Mouse (Mus musculus) cerebellum, postnatal 25 days (tissue): ENCODE measurements around the gene Mis18bp1.
"Not testable (repeated sequence)": the region's sequence is repeated elsewhere in the genome, so short reads cannot be mapped to it uniquely, and the experiment has no call there.

Source experiments
- DNase-seq, 2 experiments: peaks; one replicate each; pipeline ENCODE4 v3.0.0; 2021; ENCODE audit warnings: mixed read lengths in 2 of 2

Gene Mis18bp1

GRCm38 (mm10) chr12:65172021-65172951 is at the start of gene Mis18bp1:
Mis18bp1 (minus strand) TSS chr12:65172604.
- DNase-seq: peak; percentile 94 to 96

GRCm38 (mm10) chr12:65216404-65216840 is 44.0 kb upstream of the Mis18bp1 start:
- DNase-seq: no peak

GRCm38 (mm10) chr12:65206431-65206830 is 34.0 kb upstream of the Mis18bp1 start:
- DNase-seq: no peak

GRCm38 (mm10) chr12:65201812-65202211 is 29.4 kb upstream of the Mis18bp1 start:
- DNase-seq: peak in 1 of 2 experiments; percentile 21

DNA sequence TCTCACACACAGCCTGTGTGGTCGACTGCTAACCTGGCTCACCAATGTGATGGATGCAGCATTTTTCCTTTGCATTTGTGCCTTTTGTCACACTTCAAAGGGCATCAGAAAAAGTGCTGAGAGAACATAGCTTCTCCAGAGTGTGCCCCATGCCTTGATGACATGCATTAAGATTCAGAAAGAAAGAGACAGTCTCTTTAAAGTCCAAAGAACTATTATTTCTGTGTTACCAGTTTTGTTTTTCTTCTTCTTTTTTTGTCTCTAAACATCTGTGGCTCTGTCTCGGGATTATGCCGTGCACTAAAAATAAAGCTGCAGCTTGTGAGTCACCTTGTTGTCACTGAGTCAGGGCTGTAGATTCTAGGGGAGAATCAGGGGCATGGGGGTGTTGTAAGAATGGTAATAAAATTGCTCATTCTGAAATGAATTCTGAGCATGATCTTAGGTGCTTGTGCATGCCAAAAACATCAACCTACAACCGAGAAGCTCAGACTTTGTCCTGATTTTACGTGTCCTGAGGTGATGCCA is 21.7 kb upstream of the Mis18bp1 start:
- DNase-seq: no peak

DNA sequence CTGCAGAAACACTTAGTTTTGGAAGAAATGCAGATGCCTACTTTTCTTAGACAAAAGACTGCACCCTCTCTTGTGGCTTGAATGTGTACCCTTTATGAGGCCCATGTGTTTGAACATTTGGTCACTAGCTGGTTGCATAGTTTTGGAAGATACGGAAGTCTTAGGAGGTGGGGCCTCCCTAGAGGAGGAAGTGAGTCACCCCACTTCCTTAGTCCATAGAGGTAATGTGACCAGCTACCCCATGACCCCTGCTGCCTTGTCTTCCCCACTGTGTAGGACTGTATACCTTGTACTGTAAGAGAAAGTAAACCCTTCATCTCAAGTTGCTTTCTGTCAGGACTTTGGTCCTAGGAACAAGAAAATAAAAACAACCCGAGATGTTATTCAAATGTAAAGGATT is 16.8 kb upstream of the Mis18bp1 start:
- DNase-seq: no peak

DNA sequence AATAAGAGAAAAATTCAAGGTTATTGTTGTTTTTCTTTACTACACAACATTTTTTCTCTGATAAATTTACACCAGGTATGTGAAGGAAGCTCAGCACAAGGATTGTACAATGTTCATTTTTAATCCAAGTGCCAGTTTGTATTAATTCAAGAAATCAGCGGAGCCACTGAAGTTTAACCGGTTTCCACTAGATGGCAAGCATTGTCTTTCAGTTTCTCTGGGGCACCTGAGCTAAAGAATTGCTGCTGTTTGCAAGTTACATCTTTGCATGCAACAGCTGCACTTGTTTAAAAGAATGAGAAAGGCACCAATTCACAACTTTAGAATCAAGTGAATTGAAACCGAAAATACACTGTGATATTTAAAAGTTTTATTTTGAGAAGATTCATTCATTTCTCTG is 15.0 kb upstream of the Mis18bp1 start:
- DNase-seq: no peak

DNA sequence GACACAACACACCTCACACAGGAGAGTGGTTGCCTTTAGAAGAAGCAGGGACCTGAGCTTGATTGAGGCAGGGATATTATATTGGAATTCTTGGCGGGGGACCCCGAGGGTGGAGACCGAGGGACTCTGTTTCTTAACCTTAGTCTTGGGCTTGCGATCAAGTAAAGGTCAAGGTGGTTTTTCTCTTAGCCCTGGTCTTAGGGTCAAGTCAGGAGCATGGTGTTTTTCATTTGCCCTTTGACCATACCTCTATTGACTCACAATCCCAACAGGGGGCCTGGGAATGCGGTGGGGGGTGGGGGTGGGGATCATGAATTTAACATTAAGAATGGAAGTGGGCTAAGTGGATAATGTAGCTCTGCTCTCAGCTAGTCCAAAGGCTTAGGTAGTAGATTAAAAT is 1.3 kb upstream of the Mis18bp1 start:
- no peak for DNase-seq

- peak; percentile 66 to 70 for DNase-seq
Observed at GRCm38 (mm10) chr12:65172959-65173358, 555 bp upstream of the Mis18bp1 start.

- not testable (repeated sequence) for DNase-seq
Observed at GRCm38 (mm10) chr12:65136121-65136520, 36.3 kb downstream of the Mis18bp1 start.

- DNase-seq: no peak
Observed at GRCm38 (mm10) chr12:65119451-65119850, 53.0 kb downstream of the Mis18bp1 start.

GRCm38 (mm10) chr12:65118968-65119367 is 53.4 kb downstream of the Mis18bp1 start:
- DNase-seq: no peak

DNA sequence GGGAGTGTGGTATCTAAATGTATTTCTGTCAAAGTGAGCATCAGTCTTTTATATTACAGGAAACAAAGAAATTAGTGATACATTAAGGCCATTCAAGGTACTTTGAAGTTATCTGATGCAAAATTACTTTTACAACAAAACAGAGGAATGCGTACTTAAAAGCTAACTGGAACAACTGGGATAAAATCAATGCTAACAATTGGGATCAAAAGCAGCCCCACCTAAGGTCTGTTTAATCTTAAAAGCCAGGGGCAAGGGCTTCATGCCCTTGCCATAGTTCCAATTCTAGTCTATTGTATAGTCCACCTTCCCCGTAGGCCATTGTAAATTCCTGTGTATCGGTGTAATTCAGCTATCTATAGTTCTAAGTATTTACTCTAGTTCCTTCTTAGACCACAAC is 57.4 kb downstream of the Mis18bp1 start:
- DNase-seq: not testable (repeated sequence)

DNA sequence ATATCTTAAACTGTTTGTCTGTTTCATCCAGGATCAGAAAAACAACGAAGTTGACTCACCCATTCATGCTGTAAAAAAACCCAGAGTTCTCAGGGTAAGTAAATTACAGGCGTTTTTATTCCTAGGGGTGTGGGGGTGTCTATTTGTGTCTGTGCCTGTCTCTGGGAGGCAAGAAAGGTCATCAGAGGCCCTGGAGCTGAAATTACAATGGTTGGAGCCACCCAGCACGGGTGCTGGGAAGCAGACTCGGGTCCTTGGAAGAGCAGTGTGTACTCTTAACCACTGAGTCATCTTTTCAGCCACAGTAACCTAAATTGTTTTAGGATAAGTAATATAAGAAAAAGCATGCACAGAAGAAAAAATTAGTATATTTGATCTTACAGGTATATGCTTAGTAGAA is 58.5 kb downstream of the Mis18bp1 start:
- DNase-seq: no peak

GRCm38 (mm10) chr12:65112811-65113210 is 59.6 kb downstream of the Mis18bp1 start:
- DNase-seq: no peak

- DNase-seq: no peak
Observed at GRCm38 (mm10) chr12:65111503-65111902, 60.9 kb downstream of the Mis18bp1 start.

GRCm38 (mm10) chr12:65108746-65109145 is 63.7 kb downstream of the Mis18bp1 start:
- no peak for DNase-seq
